Mouse (Mus musculus) thymus, adult 2 months (tissue): ENCODE results near the gene Dnajc22.

ENCODE experiments used
- CTCF ChIP-seq: fragments of 200-500 bp; IDR thresholded peaks from 2 replicates; pipeline ENCODE4 v1.5.1; 2012; ENCODE audit warnings: mild to moderate bottlenecking, control low read depth, low read length, moderate library complexity, borderline replicate concordance; ENCODE audit not compliant: control insufficient read depth, poor library complexity, insufficient read depth; ENCODE audit errors: extremely low read depth
- POLR2A ChIP-seq: fragments of 200-500 bp; IDR thresholded peaks from 2 replicates; pipeline ENCODE4 v1.6.1; 2012; ENCODE audit warnings: mild to moderate bottlenecking, low read length, control low read depth, moderate library complexity; ENCODE audit not compliant: control insufficient read depth, poor library complexity, insufficient read depth; ENCODE audit errors: extremely low read depth

DNA sequence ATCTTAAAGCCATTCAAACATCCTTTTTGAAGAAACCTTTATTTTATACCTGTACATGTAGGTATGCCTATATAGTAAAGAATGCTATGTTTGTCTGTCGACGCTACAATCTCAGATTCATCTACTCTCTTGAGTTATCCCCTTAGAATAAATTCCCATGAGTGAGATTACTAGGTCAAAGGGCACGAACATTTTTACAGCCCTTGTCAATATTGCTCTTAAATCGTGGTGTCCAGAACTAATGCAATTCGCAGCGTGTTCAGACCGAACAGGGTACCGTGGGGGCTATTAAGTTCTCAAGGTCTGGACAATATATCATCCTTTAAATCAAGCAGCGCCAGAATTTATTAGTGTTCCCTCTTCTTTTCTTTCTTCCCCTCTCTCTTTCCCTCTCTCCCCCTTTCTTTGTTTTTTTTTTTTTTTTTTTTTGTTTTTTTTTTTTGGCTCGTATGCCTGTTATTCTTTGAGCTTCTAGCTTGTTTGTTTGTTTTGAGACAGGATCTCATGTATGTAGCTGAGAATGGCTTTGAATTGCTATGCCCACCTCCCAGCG is 19.9 kb downstream of the Dnajc22 start:
- TF ChIP-seq CTCF (no peak), POLR2A (no peak)
